Mouse (Mus musculus) kidney, embryonic 14.5 days (tissue): ENCODE results near the gene Ctnnd2. TPM values are rescaled to one million over a fixed set of nuclear protein-coding genes. Genes with fewer than 3 reads are reported as not detected.

Experiments
- ATAC-seq: fragments of 200-750 bp; cut with Nextera tagmentation; 2 replicates; pipeline ENCODE4 v1.8.0; 2017; ENCODE audit warnings: moderate number of reproducible peaks, mild to moderate bottlenecking, moderate TSS enrichment, moderate library complexity; ENCODE audit not compliant: low FRiP score, low TSS enrichment
- H3K27ac ChIP-seq: fragments of 300-500 bp; sonication (generic); 2 replicates; pipeline ENCODE4 v1.5.1; 2014; ENCODE audit warnings: low read depth, mild to moderate bottlenecking, low read length, moderate library complexity, mixed read lengths
- H3K27me3 ChIP-seq: fragments of 300-500 bp; sonication (generic); 2 replicates; pipeline ENCODE4 v1.6.1; 2014; ENCODE audit warnings: mild to moderate bottlenecking, low read length; ENCODE audit not compliant: control insufficient read depth, insufficient read depth
- H3K36me3 ChIP-seq: fragments of 300-500 bp; sonication (generic); 2 replicates; pipeline ENCODE4 v1.6.1; 2014; ENCODE audit warnings: low read length, mixed read lengths; ENCODE audit not compliant: control insufficient read depth, insufficient read depth
- H3K4me1 ChIP-seq: fragments of 300-500 bp; sonication (generic); 2 replicates; pipeline ENCODE4 v1.6.1; 2014; ENCODE audit warnings: low read length, mixed read lengths; ENCODE audit not compliant: control insufficient read depth, insufficient read depth
- H3K4me2 ChIP-seq: fragments of 300-500 bp; sonication (generic); replicated peaks from 2 replicates; pipeline ENCODE4 v1.6.1; 2014; ENCODE audit warnings: low read depth, mild to moderate bottlenecking, low read length
- H3K4me3 ChIP-seq: fragments of 300-500 bp; sonication (generic); 2 replicates; pipeline ENCODE4 v1.5.1; 2014; ENCODE audit warnings: mild to moderate bottlenecking, low read length
- H3K9ac ChIP-seq: fragments of 300-500 bp; sonication (generic); 2 replicates; pipeline ENCODE4 v1.6.1; 2014; ENCODE audit warnings: low read depth, mild to moderate bottlenecking, low read length, moderate library complexity
- H3K9me3 ChIP-seq: fragments of 300-500 bp; sonication (generic); 2 replicates; pipeline ENCODE4 v1.6.1; 2016; ENCODE audit warnings: low read length; ENCODE audit not compliant: control insufficient read depth
- WGBS: fragments of 180-500 bp; shearing (Covaris S2); extraction: QIAGEN DNeasy Blood & Tissue Kit; methylation state at CpG from one replicate; pipeline ENCODE4 v1.1.7; 2014; 5-methylcytosine and 5-hydroxymethylcytosine counted together
- polyA plus RNA-seq: library from polyadenylated mRNA; unstranded; fragments of >200 nt; fragmentation: Nextera tagmentation; extraction: Ambion mirVana; gene quantifications from 2 replicates; pipeline ENCODE4 v1.2.1, GENCODE M21; 2014

The Ctnnd2 gene
- polyA plus RNA-seq, 1 experiment from 2014 or later = 4.6 TPM

DNA sequence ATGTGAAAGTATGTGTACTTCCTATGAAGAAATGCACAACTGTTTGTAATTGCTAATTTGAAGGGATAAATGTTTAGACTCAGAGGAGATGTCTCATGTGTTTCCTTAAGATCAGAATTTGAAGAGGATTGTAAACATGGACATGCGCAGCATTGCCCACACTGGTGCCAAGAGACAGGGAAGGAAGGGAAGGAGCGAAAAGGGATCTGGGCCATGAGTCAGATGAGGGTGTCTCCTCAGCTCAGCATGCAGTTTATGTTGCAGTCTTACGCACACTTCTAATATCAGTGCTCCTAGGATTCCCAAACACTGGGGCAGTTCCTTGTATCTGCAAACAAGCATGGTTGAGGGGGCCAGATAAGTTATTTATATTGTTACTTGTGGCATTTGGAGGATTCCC is 623.3 kb downstream of the Ctnnd2 start:
- Histone ChIP-seq H3K27ac (no peak overlapping the region), H3K27me3 (no peaks in the 10 kb centered on the region), H3K4me3 (no peak overlapping the region), H3K4me1 (no peaks in the 10 kb centered on the region), H3K9me3 (no peaks in the 10 kb centered on the region), H3K36me3 (no peaks in the 10 kb centered on the region), H3K9ac (no peak overlapping the region), H3K4me2 (no peak overlapping the region)
- 88% methylated on average over 3 of the region's 3 CpGs for WGBS
- no peak for ATAC-seq

DNA sequence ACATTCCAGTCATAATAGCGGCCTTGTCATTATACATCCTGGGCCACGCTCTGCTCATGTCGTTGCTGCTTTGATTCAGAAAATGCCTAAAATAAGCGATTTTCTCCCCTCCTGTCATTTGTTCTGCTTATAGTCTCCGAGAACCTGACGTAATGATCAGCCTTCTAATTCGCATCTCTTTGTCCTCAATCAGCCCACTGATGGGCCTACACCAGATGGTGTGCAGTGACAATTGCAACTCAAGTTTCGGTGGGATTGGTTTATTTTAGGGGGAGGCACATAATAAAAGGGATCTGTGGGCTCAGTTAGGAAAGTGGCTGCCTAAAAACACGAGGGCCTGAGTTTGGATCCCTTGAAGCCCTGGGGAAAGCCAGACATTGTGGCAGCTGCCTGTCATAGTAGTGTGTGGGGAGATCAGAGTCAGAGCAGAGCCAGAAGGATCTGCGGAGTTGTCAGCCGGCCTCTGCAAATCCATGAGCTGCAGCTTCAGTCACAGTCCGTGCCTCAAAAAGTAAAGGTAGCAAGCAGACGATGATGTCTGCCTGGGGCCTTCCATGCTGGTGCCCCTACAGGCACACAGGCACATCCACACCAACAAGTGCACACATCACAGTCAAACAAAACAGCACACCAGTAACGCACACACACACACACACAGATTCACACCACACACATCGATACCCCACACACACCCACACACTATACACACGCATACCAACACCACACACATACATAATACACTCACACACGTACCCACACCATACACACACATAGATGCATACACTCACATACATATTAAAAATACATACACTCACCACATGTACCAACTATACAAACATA is 655.3 kb downstream of the Ctnnd2 start:
- Histone ChIP-seq H3K36me3 (no peaks in the 10 kb centered on the region), H3K4me2 (no peak overlapping the region), H3K9me3 (no peaks in the 10 kb centered on the region), H3K27me3 (no peaks in the 10 kb centered on the region), H3K9ac (no peak overlapping the region), H3K4me3 (no peak overlapping the region), H3K27ac (no peak overlapping the region), H3K4me1 (no peaks in the 10 kb centered on the region)
- WGBS = 76% methylated on average over 17 of the region's 17 CpGs
- ATAC-seq = no peak

DNA sequence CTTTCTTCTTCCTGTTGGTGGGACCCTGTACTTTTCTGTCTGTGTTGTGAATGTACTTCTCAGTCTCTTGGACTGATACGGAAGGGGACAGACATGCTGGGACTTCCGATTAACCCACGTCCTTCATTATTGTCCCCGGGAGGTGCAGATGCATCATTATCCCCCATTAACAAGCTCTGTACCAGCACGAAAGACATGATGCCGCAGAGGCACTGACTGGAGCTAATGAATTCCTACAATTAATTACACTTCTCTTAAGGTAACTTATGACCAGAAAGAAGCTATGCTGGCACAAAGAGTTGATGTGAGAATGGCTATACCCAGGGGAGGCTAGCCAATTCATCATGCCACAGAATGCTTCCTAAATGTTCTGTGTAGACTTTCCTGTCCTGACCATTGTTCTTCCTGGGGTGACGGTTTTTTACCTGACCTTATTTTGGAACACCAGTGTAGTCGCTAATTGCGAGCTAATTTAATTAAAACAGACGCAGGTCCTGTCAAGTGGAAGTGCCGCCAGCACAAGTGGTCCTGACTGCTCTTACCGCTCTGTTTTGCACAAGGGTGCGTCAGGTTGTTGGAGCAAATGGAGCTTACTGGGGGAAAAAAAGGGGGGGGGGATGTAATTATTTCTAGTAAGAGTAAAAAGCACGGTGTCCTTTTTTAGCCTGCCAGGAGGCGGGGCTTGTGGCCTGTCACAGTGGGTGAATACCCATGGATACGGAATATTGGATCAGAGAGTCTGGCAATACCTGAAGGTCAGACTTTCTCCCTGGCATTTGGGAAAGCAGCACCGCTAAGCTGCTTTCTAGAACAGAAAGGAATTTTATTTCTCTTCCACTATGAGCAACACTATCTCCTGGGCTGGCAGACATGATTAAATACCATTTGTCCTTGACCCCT is 685.1 kb downstream of the Ctnnd2 start:
- H3K9me3 ChIP-seq = no peaks in the 10 kb centered on the region
- no peak for ATAC-seq

DNA sequence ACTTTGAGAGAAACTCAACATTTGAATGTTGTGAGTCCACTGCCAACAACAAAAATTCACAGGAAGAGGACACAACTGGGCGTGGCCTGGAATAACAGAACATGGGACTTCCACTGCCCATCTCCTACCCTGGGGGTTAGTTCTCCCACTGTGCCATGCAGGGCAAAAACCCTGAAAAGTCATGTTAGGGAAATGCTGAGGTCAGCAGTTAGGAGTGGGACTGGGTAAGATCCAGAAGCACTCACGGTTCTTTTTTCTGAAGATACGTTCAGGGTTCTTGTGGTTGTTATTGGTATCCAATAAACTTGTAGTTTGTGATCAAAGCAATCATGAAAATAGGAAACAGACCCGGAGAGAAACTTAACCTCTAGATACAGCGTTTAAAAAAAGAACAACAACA is 695.0 kb downstream of the Ctnnd2 start:
- Histone ChIP-seq H3K9ac (no peak overlapping the region), H3K36me3 (no peaks in the 10 kb centered on the region), H3K9me3 (no peaks in the 10 kb centered on the region), H3K4me3 (no peak overlapping the region), H3K4me2 (no peak overlapping the region), H3K4me1 (no peaks in the 10 kb centered on the region), H3K27ac (no peak overlapping the region), H3K27me3 (no peaks in the 10 kb centered on the region)
- ATAC-seq = no peak
- WGBS = 89% methylated on average over 5 of the region's 5 CpGs

More for the DNA sequence above, 685.1 kb downstream of the Ctnnd2 start:
- Histone ChIP-seq H3K27ac (no peak overlapping the region), H3K9ac (no peak overlapping the region), H3K4me2 (no peak overlapping the region), H3K36me3 (no peaks in the 10 kb centered on the region), H3K4me3 (no peak overlapping the region), H3K27me3 (no peaks in the 10 kb centered on the region), H3K4me1 (no peaks in the 10 kb centered on the region)
- 81% methylated on average over 17 of the region's 17 CpGs for WGBS

DNA sequence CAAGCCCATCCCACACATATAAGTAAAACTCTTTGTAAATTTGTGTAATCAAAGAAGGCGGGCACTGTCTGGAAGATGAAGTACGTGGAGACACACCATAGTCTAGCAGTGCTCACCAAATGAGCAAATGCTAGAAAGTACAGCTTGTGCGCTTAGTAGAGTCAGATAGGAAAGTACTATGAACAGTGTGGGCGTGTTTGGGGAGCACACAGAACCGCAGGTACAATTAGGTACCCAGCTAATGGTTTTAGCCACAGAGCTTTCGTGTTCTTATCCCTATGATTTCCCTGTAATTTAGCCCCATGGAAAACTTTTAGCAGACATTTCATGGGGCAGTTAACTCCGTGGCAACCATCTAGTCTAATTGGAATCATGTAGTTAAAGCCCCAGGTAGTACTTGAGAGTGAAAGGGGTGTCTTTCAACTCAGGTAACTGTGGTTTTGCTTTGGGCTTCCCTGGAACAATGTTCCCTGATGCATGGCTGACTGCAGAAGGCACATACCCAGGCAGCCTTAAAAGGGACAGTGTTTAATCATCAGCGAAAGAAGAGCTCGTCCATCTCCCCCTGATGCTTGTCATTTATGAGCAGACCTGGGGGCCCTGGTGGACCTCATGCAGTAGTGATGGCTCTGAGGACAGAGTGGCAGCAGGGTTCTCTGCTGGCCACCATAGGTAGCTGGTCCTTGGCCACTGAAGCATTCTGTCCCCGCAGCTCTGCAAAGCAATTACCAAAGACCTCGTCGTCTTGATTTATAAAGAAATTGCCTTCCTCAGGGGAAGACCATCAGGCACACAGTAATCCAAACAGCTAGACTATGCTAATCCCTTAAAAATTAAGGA is 697.5 kb downstream of the Ctnnd2 start:
- Histone ChIP-seq H3K27me3 (no peaks in the 10 kb centered on the region), H3K4me1 (no peaks in the 10 kb centered on the region), H3K4me3 (no peak overlapping the region), H3K9ac (no peak overlapping the region), H3K4me2 (no peak overlapping the region), H3K9me3 (no peaks in the 10 kb centered on the region), H3K36me3 (no peaks in the 10 kb centered on the region), H3K27ac (no peak overlapping the region)
- 82% methylated on average over 12 of the region's 12 CpGs for WGBS
- no peak for ATAC-seq

DNA sequence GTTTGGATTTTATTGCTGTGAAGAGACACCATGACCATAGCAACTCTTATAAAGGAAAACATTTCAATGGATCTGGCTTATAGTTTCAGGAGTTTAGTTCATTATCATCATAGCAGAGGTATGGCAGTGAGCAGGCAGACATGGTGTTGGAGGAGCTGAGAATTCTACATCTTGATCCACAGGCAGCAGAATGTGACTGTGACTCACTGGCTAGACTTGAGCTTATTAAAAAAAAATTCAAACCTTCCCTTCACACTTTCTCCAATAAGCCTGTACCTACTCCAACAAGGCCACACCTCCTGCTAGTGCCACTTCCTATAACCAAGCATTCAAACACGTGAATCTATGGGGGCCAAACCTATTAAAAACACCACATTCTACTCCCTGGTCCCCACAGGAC is 703.1 kb downstream of the Ctnnd2 start:
- Histone ChIP-seq H3K27ac (no peak overlapping the region), H3K4me2 (no peak overlapping the region), H3K9me3 (no peaks in the 10 kb centered on the region), H3K4me1 (no peaks in the 10 kb centered on the region), H3K9ac (no peak overlapping the region), H3K4me3 (no peak overlapping the region), H3K36me3 (no peaks in the 10 kb centered on the region), H3K27me3 (no peaks in the 10 kb centered on the region)
- 74% methylated on average over 1 of the region's 1 CpGs for WGBS
- no peak for ATAC-seq

DNA sequence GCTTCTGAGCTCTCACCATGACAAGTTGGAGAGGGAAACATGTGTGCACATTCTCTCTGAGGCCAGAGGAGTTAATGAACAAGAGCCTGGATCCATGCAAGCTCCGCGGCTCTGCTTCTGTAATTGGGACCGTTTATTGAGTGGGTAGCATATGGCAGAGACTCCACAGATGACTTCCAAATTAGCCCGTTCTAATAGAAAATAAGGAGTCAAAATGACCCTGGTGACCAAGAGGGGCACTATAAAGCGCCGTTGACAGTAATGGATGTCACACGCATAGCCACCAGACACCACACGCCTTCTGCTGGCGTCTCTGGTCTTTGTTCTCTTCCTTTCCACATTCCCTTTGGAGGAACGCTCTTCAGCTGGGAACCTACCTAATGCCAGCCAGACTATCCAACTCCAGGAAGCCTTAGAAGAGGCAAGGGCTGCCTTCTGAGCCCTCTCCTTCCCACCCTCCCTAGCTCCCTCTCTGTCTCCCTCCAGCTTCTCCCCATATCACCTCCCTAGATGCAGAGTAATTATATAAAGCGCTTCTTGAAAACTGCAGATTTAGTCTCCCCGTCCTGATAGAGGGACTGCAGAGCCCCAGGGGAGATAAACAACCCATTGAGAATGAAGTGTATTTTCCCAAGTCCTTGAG is 712.4 kb downstream of the Ctnnd2 start:
- no peaks in the 10 kb centered on the region for H3K9me3 ChIP-seq
- WGBS = 85% methylated on average over 12 of the region's 12 CpGs
- H3K4me1 ChIP-seq = no peaks in the 10 kb centered on the region
- ATAC-seq = no peak
- H3K27ac ChIP-seq = no peak overlapping the region
- H3K4me2 ChIP-seq = no peak overlapping the region
- no peaks in the 10 kb centered on the region for H3K27me3 ChIP-seq
- no peak overlapping the region for H3K4me3 ChIP-seq
- no peaks in the 10 kb centered on the region for H3K36me3 ChIP-seq
- no peak overlapping the region for H3K9ac ChIP-seq

DNA sequence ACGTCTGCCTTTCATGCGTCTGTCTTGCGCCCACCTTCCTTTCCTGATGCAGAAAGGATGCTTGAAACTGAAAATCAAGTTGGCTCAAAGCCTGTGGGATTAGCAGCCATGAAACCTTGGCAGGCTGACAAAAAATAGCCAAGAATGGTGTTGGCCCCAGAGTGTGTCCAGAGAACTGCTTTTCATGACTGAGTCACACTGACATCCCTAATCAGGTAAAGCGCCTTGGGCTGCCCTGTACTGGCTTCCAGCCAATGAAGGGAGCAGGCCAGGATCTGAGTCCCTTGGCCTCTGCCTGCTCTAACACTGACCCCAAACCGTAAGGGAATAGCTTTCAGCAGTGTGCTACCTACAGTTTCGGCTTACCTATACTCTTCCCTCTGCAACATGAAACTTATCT is 713.0 kb downstream of the Ctnnd2 start:
- no peak overlapping the region for H3K4me3 ChIP-seq

More for the DNA sequence above, 713.0 kb downstream of the Ctnnd2 start:
- Histone ChIP-seq H3K9me3 (no peaks in the 10 kb centered on the region), H3K27me3 (no peaks in the 10 kb centered on the region), H3K9ac (no peak overlapping the region), H3K4me1 (no peaks in the 10 kb centered on the region), H3K27ac (no peak overlapping the region), H3K4me2 (no peak overlapping the region), H3K36me3 (no peaks in the 10 kb centered on the region)
- ATAC-seq = no peak
- WGBS = 65% methylated on average over 6 of the region's 6 CpGs
